Mouse (Mus musculus): ENCODE measurements around the gene Apoc4. TPM values are rescaled to one million over a fixed set of nuclear protein-coding genes. Genes with fewer than 3 reads are reported as not detected.
"Not testable (repeated sequence)": the region's sequence is repeated elsewhere in the genome, so short reads cannot be mapped to it uniquely, and the experiment has no call there.

Apoc4 gene
- polyA plus RNA-seq, 1 experiment = not detected

- Histone ChIP-seq H3K27ac (ENCODE audit: insufficient read depth, low read depth, low read length) (no peak overlapping the region), H3K4me1 (ENCODE audit: control insufficient read depth, insufficient read depth, low read length) (peaks cover 1% of the 10 kb centered on the region; the same call in 1 of the 2 replicates), H3K27me3 (replicated peaks; ENCODE audit: control insufficient read depth, insufficient read depth, low read length) (no peaks in the 10 kb centered on the region), H3K4me3 (ENCODE audit: insufficient read depth, low read depth, low read length) (no peak overlapping the region), H3K36me3 (ENCODE audit: control insufficient read depth, insufficient read depth, low read length) (no peaks in the 10 kb centered on the region)
- TF ChIP-seq POLR2A (IDR thresholded peaks at IDR 0.05; ENCODE audit: low read depth, low read length) (no peak), CTCF (conservative IDR thresholded peaks at IDR 0.05; ENCODE audit: insufficient read depth, insufficient read length, low read depth, low read length) (no peak)
- 43% methylated on average over 10 of the region's 10 CpGs for WGBS
- peak; percentile 57 for DNase-seq
Measured at GRCm38 (mm10) chr7:19693421-19693820, 12.1 kb upstream of the Apoc4 start.

GRCm38 (mm10) chr7:19691873-19692865 lies 10.9 kb upstream of the Apoc4 start, which contains the start of gene Apoc1:
Gene Apoc1 (minus strand): TSS chr7:19692660.
- Histone ChIP-seq H3K27ac (ENCODE audit: insufficient read depth, low read depth, low read length) (no peak within 1 kb of the TSS), H3K36me3 (ENCODE audit: control insufficient read depth, insufficient read depth, low read length) (no peaks in the 10 kb centered on the region), H3K27me3 (replicated peaks; ENCODE audit: control insufficient read depth, insufficient read depth, low read length) (no peaks in the 10 kb centered on the region), H3K4me3 (ENCODE audit: insufficient read depth, low read depth, low read length) (no peak within 1 kb of the TSS), H3K4me1 (ENCODE audit: control insufficient read depth, insufficient read depth, low read length) (no peaks in the 10 kb centered on the region)
- peak; percentile 55 for DNase-seq
- TF ChIP-seq POLR2A (IDR thresholded peaks at IDR 0.05; ENCODE audit: low read depth, low read length) (no peak), CTCF (conservative IDR thresholded peaks at IDR 0.05; ENCODE audit: insufficient read depth, insufficient read length, low read depth, low read length) (no peak; the same call in 1 of the 2 replicates)
- WGBS = 64% methylated on average over 28 of the region's 28 CpGs

DNA sequence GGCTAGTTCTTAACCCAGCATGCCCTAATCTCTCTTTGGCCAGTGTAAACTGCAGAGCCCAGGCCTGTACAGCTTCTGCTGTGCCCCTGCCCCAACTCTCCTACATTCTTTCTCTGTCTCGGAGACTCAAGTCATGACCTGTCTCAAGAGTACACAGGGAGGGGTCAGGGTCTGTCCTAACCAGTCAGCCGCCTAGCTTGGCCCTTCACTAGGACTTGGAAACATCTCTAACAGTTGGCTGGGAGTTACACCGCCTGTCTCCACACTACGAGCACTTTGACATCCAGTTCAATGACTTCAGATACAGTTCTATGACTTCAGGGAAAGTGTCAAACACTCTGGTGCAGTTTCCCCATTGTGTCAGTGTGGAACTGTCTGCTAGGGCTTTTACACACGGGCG lies 10.2 kb upstream of the Apoc4 start:
- 71% methylated on average over 6 of the region's 6 CpGs for WGBS
- Histone ChIP-seq H3K27ac (ENCODE audit: insufficient read depth, low read depth, low read length) (no peak overlapping the region), H3K4me1 (ENCODE audit: control insufficient read depth, insufficient read depth, low read length) (no peaks in the 10 kb centered on the region), H3K27me3 (replicated peaks; ENCODE audit: control insufficient read depth, insufficient read depth, low read length) (no peaks in the 10 kb centered on the region), H3K36me3 (ENCODE audit: control insufficient read depth, insufficient read depth, low read length) (no peaks in the 10 kb centered on the region), H3K4me3 (ENCODE audit: insufficient read depth, low read depth, low read length) (no peak overlapping the region)
- DNase-seq = no peak
- TF ChIP-seq CTCF (conservative IDR thresholded peaks at IDR 0.05; ENCODE audit: insufficient read depth, insufficient read length, low read depth, low read length) = no peak
- TF ChIP-seq POLR2A (IDR thresholded peaks at IDR 0.05; ENCODE audit: low read depth, low read length) = no peak

GRCm38 (mm10) chr7:19690845-19691244 lies 9.6 kb upstream of the Apoc4 start:
- DNase-seq = no peak
- no peak overlapping the region for H3K27ac ChIP-seq (ENCODE audit: insufficient read depth, low read depth, low read length)
- 74% methylated on average over 4 of the region's 4 CpGs for WGBS
- H3K4me3 ChIP-seq (ENCODE audit: insufficient read depth, low read depth, low read length) = no peak overlapping the region
- H3K4me1 ChIP-seq (ENCODE audit: control insufficient read depth, insufficient read depth, low read length) = no peaks in the 10 kb centered on the region
- TF ChIP-seq POLR2A (IDR thresholded peaks at IDR 0.05; ENCODE audit: low read depth, low read length) (no peak), CTCF (conservative IDR thresholded peaks at IDR 0.05; ENCODE audit: insufficient read depth, insufficient read length, low read depth, low read length) (no peak)
- H3K27me3 ChIP-seq (replicated peaks; ENCODE audit: control insufficient read depth, insufficient read depth, low read length) = no peaks in the 10 kb centered on the region
- H3K36me3 ChIP-seq (ENCODE audit: control insufficient read depth, insufficient read depth, low read length) = no peaks in the 10 kb centered on the region

DNA sequence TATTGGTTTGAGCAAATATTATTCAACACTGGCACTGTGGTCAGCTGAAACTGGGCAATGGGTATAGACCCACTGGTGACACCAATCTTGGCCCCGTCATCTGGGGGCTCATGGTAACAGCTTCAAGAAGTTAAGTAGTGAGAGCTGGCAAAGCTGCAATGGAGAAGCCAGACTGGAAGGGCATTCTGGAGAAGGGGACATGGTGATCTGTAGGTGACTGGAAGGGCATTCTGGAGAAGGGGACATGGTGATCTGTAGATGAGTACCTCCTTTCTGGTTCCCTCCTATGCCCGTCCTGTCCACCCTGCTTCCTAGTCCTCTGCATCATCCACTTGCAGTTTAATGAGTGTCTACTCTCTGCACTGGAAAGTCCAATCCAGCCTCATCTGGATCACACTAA lies 7.3 kb upstream of the Apoc4 start:
- TF ChIP-seq CTCF (conservative IDR thresholded peaks at IDR 0.05; ENCODE audit: insufficient read depth, insufficient read length, low read depth, low read length) (no peak), POLR2A (IDR thresholded peaks at IDR 0.05; ENCODE audit: low read depth, low read length) (no peak)
- H3K27ac ChIP-seq (ENCODE audit: insufficient read depth, low read depth, low read length) = no peak overlapping the region
- no peak for DNase-seq
- no peaks in the 10 kb centered on the region for H3K36me3 ChIP-seq (ENCODE audit: control insufficient read depth, insufficient read depth, low read length)
- 79% methylated on average over 2 of the region's 2 CpGs for WGBS
- H3K4me3 ChIP-seq (ENCODE audit: insufficient read depth, low read depth, low read length) = no peak overlapping the region
- no peaks in the 10 kb centered on the region for H3K27me3 ChIP-seq (replicated peaks; ENCODE audit: control insufficient read depth, insufficient read depth, low read length)
- no peaks in the 10 kb centered on the region for H3K4me1 ChIP-seq (ENCODE audit: control insufficient read depth, insufficient read depth, low read length)

DNA sequence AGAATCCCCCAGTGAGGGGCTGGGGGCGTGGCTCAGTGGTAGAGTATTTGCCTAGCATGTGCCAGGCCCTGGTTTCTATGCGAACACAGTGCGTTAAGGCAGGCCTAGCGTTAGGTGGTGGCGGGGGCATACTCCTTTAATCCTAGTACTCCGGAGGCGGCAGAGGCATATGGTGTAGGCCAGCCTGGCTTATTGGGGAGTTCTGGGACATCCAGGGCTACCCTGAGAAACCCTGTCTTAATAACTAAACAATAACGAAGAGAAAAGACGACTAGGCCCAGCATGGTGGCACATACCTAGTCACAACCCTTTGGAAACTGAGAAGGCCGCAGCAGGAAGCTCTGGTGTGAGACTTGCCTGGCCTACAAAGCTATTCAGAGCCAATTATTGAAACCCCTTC lies 6.8 kb upstream of the Apoc4 start:
- WGBS = 92% methylated on average over 10 of the region's 10 CpGs
- Histone ChIP-seq H3K27me3 (replicated peaks; ENCODE audit: control insufficient read depth, insufficient read depth, low read length) (no peaks in the 10 kb centered on the region), H3K4me1 (ENCODE audit: control insufficient read depth, insufficient read depth, low read length) (no peaks in the 10 kb centered on the region), H3K27ac (ENCODE audit: insufficient read depth, low read depth, low read length) (no peak overlapping the region), H3K4me3 (ENCODE audit: insufficient read depth, low read depth, low read length) (no peak overlapping the region), H3K36me3 (ENCODE audit: control insufficient read depth, insufficient read depth, low read length) (no peaks in the 10 kb centered on the region)
- DNase-seq = no peak
- TF ChIP-seq CTCF (conservative IDR thresholded peaks at IDR 0.05; ENCODE audit: insufficient read depth, insufficient read length, low read depth, low read length) (no peak), POLR2A (IDR thresholded peaks at IDR 0.05; ENCODE audit: low read depth, low read length) (no peak)

- H3K4me1 ChIP-seq (ENCODE audit: control insufficient read depth, insufficient read depth, low read length); H3K27ac ChIP-seq (ENCODE audit: insufficient read depth, low read depth, low read length); DNase-seq; H3K4me3 ChIP-seq (ENCODE audit: insufficient read depth, low read depth, low read length); H3K36me3 ChIP-seq (ENCODE audit: control insufficient read depth, insufficient read depth, low read length); H3K27me3 ChIP-seq (replicated peaks; ENCODE audit: control insufficient read depth, insufficient read depth, low read length): not testable (repeated sequence)
- WGBS = 57% methylated on average over 8 of the region's 8 CpGs
Measured at GRCm38 (mm10) chr7:19686927-19687583, 5.8 kb upstream of the Apoc4 start.
